Mouse (Mus musculus): ENCODE results near the gene Prcd. TPM values are rescaled to one million over a fixed set of nuclear protein-coding genes. Genes with fewer than 3 reads are reported as not detected.
A peak's percentile ranks its signal among the peaks of the same experiment; 100 is the strongest.
"Not testable (repeated sequence)": the region's sequence is repeated elsewhere in the genome, so short reads cannot be mapped to it uniquely, and the experiment has no call there.

Gene Prcd
- 10 to 100 TPM; 12.5 to 13.2 TPM for total RNA-seq (2021)
- long read RNA-seq, experiment 1, partial matches to known transcripts = 0 of 3 reads
- long read RNA-seq, experiment 1, other reads (novel, unspliced or antisense) = 2 of 3 reads
- long read RNA-seq, experiment 2, transcript Prcd-202 (5 exons, 799 nt) = major isoform, 8 of 12 reads
- long read RNA-seq, experiment 2, partial matches to known transcripts = 0 of 12 reads
- long read RNA-seq, experiment 2, other reads (novel, unspliced or antisense) = 4 of 12 reads

DNA sequence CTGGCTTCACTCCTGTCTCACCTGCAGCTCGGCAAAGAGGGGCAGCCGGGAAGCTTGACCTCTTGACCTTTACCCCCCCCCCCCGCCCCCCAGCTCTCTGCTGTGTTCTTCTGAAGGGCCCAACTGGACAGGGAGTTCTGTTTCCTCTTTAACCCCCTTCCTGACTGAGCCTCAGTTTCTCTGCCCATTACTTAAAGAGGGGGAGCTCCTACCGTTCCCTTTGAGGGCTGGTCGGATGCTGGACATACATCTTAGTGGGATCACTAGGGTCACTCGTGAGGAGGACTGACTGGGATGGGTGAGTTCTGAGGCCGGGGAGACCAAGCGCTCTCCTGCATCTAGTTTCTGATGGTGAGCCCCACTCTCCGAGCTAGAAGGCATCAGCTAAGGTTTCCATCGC, at the start of gene Prcd:
Gene Prcd, plus strand, starts transcription at position 301 of the 400 bp plus-strand sequence.
- DNase-seq (ENCODE audit: low spot score in 2 of 2) = no peak

DNA sequence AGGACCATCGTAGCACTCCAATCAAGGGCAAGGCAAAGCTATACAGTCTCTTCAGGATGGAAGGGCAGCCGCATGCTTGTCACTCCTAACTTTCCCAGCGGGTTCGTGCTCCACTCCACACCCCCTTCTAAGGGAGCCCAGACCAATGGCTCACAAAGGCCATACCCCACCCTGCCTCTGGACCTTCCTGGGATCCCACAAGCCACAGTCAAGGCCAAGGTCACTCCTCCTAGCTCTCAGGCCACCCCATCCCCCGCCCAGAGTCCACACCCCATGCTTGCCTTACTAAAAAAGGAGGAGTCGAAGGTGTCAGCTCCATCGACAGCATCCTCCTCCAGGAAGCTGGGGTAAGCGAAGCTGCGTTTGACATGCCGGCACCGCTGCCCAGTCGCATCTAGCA, 49.2 kb upstream of the Prcd start:
- DNase-seq (ENCODE audit: low spot score in 2 of 2) = no peak

DNA sequence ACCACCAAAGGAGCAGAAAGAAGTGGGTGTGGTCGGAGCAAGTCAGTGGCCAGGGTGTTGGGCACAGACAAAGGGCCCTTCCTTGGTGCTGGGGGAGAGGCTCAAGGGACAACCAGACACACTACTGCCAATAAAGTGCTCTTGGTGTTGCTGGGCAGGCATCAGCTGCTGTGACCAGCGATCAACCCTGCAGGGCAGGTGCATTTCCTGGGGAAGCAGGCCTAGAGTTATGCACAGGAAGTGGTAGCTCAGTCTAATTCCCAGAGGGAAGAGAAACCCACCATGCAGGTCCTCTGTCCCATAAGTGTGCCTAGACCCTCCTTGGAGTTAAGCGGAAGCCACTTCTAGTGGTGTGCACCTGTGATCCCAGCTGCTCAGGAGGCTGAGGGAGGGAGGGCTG, 45.6 kb upstream of the Prcd start:
- DNase-seq (ENCODE audit: low spot score in 2 of 2) = no peak

DNA sequence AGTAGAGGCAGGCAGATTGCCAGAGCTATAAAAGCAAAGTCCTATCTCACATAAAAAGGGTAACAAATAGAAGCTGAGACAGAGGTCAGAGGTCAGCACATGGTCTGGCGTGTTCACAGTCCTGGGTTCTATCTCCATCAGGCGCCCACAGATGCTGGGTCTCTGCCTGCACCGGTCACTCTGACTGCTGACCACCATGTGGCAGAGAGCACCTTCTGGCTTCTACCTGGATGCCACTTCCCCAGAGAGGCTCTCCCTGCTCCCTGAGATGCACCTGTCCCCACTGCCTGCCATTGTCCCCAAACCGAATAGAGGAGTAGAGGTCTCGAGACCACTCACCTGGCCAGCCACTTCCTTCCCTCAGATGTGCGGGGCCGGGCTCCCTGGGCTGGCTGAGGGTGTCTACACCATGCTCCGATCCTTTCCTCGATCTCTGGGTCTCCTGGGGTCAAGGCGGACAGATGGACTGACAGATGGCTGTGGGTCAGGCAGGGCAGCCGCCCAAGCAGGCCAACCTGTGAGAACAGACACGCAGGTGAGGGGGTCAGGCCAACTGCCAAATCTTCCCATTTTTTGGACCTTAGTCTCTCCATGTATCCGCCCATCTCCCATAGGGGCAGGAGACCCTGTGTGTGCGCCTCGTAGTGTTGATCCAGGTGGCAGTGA, 43.2 kb upstream of the Prcd start:
- DNase-seq (ENCODE audit: low spot score in 2 of 2) = no peak

DNA sequence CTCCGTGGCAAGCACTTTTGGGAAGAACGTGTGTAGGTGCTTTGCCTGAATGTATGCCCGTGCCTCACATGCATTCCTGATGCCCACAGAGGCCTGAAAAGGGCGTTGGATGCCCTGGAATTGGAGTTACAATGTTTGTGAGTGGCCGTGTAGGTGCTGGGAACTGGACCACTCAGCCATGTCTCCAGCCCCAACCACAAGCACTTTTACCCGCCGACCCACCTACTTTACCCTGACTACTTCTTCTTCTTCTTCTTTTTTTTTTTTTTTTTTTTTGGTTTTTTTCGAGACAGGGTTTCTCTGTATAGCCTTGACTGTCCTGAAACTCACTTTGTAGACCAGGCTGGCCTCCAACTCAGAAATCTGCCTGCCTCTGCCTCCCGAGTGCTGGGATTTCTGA, 42.2 kb upstream of the Prcd start:
- not testable (repeated sequence) for DNase-seq (ENCODE audit: low spot score in 2 of 2)

DNA sequence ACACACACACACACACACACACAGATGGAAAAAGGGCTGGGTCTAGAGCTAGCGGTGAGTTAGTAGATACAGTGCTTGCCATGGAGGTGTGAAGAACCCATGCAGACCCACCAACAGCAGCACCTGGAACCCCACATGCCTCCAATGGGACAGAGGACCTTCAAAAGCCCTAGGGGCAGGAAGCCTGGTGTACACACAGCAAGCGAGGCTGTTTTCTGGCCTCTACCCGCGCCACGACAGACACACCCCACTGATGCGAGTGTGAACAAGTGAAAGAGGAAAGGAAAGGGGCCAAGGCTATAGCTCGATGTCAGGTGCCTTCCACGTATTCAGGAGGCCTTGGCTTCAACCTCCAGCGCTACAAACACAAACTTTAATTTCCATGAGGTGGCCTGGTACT, 41.5 kb upstream of the Prcd start:
- DNase-seq (ENCODE audit: low spot score in 2 of 2) = no peak

DNA sequence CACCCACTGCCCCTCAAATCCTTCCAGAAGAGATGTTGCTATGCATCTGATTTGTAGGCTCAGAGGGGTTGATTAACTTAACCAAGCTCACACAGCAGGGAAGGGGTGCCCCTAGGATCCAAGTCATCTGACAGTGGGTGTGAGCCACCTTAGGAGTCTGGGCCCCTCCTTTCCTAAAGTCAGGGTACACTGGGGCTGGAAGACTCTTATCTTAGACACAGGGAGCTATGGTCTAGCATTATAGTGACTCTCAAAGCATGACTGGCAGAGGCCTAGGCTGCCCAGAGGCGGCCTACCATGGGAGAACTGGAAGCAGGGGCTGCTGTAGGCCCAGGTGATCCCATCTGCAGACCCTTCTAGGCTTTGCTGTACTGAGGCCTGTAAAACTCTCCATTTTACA, 40.8 kb upstream of the Prcd start:
- DNase-seq (ENCODE audit: low spot score in 2 of 2) = no peak

DNA sequence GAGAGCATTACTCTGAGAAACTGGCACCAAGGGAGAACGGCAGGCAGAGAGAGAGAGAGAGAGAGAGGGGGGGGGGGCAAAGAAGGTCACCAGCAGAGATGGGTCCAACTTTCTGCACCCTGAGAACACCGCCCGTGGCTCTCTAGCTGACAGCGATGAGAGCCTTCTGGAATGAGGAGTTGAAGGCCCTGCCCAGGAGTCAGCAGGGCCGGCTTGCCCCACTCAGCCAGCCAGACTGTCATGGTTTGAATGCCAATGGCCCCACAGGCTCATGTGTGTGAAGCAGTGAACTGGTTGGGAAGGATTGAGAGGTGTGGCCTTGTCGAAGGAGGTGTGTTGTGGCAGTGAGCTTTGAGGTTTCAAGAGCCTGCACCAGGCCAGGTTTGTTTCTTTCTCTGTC, 40.1 kb upstream of the Prcd start:
- no peak for DNase-seq (ENCODE audit: low spot score in 2 of 2)

DNA sequence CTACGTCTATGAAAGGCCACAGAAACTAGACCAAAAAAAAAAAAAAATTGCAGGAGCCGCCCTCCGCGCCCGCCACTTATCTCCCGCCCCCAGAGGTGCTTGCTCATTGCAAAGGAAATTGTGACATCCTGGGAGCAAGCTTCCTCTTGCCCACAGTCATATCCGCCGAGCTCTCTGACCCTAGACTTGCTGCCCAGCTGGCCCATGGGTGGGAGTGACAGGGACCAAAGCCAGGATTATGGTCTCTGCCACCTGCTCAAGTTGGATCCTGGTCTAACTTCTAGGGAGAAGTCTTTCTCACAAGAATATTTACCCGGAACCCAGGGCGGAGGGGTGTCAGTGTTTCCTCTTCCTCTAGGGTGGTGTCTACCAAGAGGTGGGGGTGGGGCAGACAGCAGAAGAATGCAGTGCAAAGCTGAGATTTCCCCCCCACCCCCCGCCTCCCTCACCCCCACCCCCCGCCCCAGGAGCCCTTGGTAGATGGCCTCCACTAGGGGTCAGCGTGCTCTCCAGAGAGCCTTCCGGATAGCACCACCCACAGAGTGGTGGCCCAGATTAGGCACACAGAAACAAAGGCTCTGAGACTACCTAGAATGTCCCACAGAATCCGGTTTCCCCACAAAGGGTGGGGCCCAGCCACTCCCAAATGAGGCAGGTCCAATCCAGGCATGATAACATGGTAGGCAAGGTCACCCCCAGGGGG, 37.4 kb upstream of the Prcd start:
- DNase-seq (ENCODE audit: low spot score in 2 of 2) = no peak

DNA sequence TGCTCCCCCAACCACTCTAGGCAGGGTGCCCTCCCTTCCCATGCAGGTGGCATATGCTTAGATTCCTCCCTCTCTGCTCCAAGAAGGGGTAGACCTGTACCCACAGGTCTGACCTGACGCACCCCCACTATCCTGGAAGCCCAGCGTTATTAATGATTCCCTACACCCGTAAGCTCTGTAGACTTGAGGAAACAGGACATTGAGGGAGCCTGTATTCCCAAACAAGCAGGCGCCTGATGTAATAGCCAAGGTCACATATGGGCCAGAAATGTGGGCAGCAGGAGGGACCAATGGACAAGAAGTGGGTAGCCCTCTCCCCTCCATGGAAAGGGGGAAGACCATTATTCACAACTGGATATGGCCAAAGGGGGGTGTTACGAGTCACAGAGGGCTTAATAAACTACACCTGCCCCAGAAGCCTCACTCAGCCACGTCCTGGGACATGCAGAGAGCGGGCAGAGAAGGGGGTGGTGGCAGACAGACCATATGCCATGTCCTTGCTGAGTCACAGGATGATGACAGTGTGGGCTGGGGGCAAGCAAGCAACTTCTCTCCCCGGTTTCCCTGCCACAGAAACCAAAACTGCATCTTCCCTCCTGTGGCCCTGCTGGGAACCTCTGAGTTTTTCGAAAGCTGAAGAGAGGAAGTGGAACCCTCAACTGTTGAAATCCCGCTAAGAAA, 36.8 kb upstream of the Prcd start:
- DNase-seq (ENCODE audit: low spot score in 2 of 2) = no peak

DNA sequence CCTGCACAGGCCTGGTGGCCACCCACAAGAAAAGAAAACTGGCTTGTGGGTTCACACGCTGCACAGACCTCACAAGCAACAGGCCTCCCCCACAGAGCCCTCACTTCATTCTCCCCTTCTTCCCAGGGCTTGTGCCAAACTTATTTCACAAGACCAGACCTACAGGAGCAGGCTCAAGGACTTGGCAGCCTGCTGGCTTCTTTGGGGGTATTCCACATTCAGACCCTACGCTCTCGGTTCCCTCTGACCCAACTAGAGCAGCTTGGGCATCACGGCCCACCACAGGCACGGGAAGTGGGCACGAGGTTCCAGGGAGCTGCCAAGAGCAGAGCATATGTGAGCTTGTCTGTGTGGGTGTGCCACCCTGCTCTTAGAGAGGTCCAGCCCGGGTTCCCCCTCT, 35.7 kb upstream of the Prcd start:
- DNase-seq (ENCODE audit: low spot score in 2 of 2) = no peak

DNA sequence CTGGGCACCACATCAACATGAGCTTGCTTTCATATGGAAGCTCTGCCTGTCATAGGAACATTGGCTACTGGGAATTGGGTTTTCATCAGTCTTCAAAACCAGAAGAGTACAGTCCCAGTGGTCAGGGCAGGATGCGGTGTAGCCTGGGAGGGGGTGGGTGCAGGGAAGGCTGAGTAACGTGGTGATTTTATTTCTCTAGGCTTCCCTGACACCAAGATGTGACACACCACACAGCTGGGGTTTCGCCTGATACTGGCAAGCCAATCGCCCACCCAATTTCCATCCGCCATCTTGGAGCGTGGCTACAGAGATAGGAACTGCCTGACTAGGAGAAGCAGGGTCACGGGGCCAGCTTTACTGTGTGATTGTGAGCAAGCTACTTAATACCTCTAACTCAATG, 34.7 kb upstream of the Prcd start:
- DNase-seq (ENCODE audit: low spot score in 2 of 2) = no peak

DNA sequence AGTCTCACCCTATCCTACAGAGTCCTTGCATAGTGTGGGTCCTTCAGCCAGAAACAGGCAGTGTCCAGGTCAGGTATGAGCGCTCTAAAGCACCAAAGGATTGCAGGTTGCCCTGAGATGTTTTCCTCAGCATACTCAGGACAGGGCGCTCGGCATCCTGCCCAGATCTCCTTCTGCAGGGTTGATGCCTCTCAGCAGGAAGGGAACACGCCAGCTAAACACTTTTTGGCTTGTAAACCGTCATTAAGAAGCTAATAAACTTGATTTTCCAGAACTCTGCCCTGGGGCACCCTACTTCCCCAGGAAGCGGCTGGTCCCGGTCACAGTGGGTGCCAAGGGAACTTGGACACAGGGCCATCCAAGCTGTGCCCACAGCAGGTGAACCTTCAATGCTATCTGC, 34.2 kb upstream of the Prcd start:
- DNase-seq (ENCODE audit: low spot score in 2 of 2) = no peak

DNA sequence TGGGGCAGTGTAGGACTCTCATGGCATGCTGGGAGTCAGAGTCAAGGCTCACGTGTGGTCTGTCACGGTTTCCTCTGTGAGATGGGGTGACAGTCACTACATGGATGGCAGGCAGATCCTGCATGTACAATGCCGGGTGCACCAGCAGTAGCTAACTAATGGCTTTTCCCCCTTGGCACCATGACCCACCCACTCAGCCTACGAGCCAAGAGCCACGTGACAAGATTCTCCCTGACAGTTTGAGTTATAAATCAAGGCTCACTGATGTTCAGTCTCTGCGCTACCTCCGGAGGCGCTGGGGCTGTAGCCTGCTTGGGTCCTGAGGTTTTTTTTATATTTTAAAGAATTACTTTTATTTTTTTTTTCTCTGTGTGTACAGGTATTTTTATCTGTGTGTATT, 33.8 kb upstream of the Prcd start:
- no peak for DNase-seq (ENCODE audit: low spot score in 2 of 2)

DNA sequence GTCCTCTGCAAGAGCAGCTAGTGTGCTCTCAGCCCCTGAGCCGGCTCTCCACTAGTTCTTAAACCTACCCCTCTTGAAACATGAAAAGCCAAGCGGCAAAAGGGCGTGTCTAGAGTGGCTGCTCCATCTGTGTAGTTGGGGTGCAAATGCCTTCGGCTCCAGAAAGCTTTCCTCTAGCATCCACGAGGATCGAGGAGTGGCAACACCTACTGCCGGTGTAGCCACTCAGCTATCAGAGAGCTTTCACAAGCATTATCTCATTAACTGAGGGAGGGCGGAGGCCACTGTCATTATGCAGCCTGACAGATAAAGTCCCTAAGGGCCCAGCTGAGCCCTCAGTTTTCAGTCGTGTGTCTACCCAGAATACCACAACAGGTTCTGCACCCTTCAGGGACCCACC, 33.3 kb upstream of the Prcd start:
- no peak for DNase-seq (ENCODE audit: low spot score in 2 of 2)

DNA sequence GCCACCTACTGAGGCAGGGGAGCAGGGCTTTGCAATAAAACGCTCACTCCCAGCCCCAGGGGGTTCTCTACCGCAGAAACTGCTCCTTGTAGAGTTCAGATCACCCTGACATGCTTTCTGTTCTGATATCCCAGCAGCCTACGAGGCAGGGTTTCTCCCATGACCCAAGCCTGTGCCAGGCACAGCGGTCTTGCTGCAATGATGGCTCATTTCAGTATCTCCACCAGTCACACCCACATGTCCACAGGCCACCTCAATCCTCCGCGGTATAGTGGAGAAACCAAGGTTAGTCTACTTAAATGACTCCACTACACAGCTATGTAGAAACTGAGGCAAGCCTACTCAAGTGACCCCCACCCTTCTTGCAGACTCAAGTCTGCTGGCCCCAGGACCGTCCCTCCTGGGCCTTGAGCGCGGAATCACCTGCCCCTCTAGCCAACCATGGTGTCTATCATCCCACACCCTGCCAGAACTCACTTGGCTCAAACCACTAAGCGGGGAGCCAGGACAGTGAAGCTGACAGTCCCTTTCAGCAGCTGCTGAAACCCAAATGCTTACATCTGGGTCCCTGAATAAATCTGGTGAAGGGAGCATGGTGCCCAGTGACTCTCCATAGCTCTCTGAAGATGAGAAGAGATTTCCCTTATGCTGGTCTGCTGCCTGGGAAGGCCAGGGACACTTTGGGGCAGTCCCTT, 32.6 kb upstream of the Prcd start:
- DNase-seq (ENCODE audit: low spot score in 2 of 2) = no peak

DNA sequence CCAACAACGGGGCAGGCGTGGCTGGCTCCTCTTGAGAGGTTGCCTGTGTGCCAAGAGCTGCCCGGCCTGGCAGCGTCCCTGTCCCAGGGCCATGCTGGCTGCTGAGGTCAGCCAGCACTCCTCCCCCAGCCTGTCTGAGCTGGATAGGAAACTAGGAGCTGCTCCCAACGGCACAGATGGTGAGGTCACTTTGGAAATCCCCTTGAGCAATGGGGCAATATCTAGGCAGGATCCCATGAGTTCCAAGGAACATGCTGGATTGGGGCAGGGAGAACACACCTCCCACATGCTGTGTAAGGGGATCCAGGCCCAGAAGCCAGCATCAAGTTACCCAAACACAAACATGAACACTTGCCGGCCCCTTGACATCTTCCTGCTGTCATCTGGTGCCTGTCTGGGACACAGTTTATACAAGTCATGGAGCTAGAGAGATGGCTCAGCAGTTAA, 32.1 kb upstream of the Prcd start:
- DNase-seq (ENCODE audit: low spot score in 2 of 2) = peak; percentile 73

DNA sequence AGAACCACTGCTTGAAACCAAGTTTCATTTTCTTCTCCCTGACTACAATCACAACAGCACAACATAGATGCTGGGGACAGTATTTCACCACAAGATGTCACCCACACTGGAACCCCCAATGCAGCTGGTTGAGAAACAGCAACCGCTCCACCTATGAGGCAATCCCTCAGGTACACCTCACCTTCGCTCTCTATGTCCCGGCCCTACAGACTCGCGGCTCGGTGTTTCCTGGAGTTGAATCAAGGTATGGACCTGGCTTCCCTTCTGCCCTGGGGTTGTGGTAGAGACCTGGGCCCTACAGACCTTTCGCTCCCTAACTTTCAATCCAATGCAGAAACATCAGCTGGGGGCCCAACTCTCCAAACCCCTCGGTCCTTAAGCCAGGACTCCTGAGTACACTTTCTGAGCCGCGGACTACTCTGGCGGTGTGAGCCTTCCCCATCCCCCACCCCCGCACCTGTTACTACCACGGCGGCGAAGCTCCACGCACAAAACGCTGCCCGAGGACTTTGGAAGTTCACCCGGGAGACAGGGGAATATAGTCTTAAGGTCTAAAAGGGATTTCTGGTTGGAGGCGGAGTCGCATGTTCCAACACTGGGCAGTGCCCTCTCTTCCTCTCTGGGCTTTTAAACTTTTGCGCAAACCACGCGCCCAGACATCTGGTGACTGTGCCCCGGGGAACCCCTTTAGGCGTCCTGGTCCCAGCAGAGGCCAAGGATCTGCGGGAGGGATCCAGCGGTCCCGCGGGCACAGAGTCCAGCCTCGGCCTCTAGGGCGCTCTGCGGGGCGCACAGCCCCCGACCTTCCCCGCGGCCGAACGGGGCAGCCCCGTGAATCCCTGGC, 29.8 kb upstream of the Prcd start:
- DNase-seq (ENCODE audit: low spot score in 2 of 2) = no peak

DNA sequence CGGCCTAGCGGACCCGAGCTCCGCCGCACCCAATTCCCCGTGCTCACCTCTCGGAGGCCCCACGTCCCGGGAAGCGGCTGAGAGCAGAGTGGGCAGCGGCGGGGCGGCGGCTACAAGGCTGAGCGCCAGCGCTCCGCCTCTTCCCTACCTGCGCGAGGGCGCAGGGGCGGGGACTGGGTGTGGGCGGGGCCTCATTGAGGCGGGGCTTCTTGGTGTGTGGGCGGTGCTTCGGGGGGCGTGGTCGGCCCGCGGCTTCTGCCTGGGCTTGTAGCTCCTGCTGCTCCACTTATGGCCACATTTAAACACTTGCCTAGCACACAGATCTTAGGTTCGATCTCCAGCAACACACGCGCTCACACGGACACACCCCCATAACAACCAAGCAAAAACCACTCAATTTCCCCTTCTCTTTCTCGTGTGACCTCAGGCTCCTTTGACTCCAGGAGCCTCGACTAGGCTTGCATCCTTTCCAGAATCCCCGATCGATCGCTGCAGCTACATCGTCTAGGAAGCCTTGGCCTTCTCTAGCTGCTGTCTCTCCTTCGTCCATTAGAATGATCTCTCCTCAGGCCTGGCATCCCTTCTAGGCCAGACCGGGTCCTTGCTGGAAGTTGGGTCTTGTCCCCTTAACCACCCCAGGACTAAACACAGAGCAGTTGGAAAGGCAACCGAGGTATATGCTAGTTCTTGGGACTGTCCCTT, 29.1 kb upstream of the Prcd start:
- DNase-seq (ENCODE audit: low spot score in 2 of 2) = peak; percentile 85

Data from adrenal gland, adult 18-20 months (tissue).